Mouse (Mus musculus) C2C12 (cell line): Measurements from ENCODE around the gene Mlana. TPM values are rescaled to one million over a fixed set of nuclear protein-coding genes. Genes with fewer than 3 reads are reported as not detected.

ENCODE experiments used
- H3K27me3 ChIP-seq: one replicate; pipeline ENCODE4 v1.6.1; 2011; ENCODE audit not compliant: control insufficient read depth, insufficient read depth, insufficient read length
- H3K36me3 ChIP-seq: one replicate; pipeline ENCODE4 v1.6.1; 2011; ENCODE audit not compliant: control insufficient read depth, insufficient read depth
- H3K4me3 ChIP-seq: one replicate; pipeline ENCODE4 v1.5.1; 2011; ENCODE audit warnings: mild to moderate bottlenecking, control low read depth; ENCODE audit not compliant: poor library complexity, insufficient read depth, severe bottlenecking
- H3K79me2 ChIP-seq: one replicate; pipeline ENCODE4 v1.6.1; 2011; ENCODE audit not compliant: control insufficient read depth, insufficient read depth
- H3K79me3 ChIP-seq: one replicate; pipeline ENCODE4 v1.6.1; 2011; ENCODE audit warnings: low read depth, control low read depth
- H3ac ChIP-seq: one replicate; pipeline ENCODE3; 2011; ENCODE audit warnings: low read depth; ENCODE audit not compliant: control insufficient read depth, insufficient read length
- CEBPB ChIP-seq: IDR thresholded peaks from one replicate; pipeline ENCODE4 v1.6.1; 2011; ENCODE audit warnings: low read depth, mild to moderate bottlenecking, control low read depth, moderate library complexity
- CTCF ChIP-seq: IDR thresholded peaks from one replicate; pipeline ENCODE4 v1.5.1; 2011; ENCODE audit not compliant: control insufficient read depth, insufficient read depth, insufficient read length
- FOSL1 ChIP-seq: IDR thresholded peaks from one replicate; pipeline ENCODE4 v1.8.0; 2011; ENCODE audit warnings: mild to moderate bottlenecking, low read length; ENCODE audit not compliant: poor library complexity, insufficient read depth, severe bottlenecking
- MAX ChIP-seq: IDR thresholded peaks from one replicate; pipeline ENCODE4 v1.6.1; 2011; ENCODE audit warnings: mild to moderate bottlenecking, control low read depth
- MYOD1 ChIP-seq: IDR thresholded peaks from one replicate; pipeline ENCODE4 v1.6.1; 2011; ENCODE audit warnings: low read depth; ENCODE audit not compliant: control insufficient read depth, insufficient read length
- MYOG ChIP-seq: IDR thresholded peaks from one replicate; pipeline ENCODE4 v1.6.1; 2011; ENCODE audit not compliant: control insufficient read depth, insufficient read length; ENCODE audit errors: extremely low read depth
- USF1 ChIP-seq: IDR thresholded peaks from one replicate; pipeline ENCODE4 v1.6.1; 2011; ENCODE audit warnings: low read depth, mild to moderate bottlenecking, control low read depth, moderate library complexity
- polyA plus RNA-seq: library from polyadenylated mRNA; unstranded; fragments of >200 nt; fragmentation: generic; extraction: Trizol; gene quantifications from one replicate; pipeline ENCODE4 v1.2.1, GENCODE M21; 2012; ENCODE audit warnings: missing spikeins

Mlana gene
- polyA plus RNA-seq, 1 experiment, result not detected

DNA sequence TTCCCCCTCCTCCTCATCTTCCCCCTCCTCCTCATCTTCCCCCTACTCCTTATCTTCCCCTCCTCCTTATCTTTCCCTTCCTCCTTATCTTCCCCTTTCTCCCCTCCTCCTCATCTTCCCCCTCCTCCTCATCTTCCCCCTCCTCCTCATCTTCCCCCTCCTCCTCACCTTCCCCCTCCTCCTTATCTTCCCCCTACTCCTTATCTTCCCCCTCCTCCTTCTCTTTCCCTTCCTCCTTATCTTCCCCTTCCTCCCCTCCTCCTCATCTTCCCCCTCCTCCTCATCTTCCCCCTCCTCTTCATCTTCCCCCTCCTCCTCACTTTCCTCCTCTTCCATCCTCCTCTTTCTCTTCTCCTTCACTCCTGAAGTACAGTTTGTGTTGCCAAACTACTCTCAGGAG lies 784 bp upstream of the Mlana start:
- Histone ChIP-seq H3ac (no peak overlapping the region), H3K27me3 (peaks cover 3% of the 10 kb centered on the region), H3K79me2 (no peaks in the 10 kb centered on the region), H3K79me3 (no peaks in the 10 kb centered on the region), H3K36me3 (no peaks in the 10 kb centered on the region), H3K4me3 (no peak overlapping the region)
- no peak for TF ChIP-seq FOSL1
- no peak for TF ChIP-seq MYOD1
- no peak for TF ChIP-seq MYOG
- TF ChIP-seq CTCF, result no peak
- TF ChIP-seq CEBPB, result no peak
- no peak for TF ChIP-seq USF1
- TF ChIP-seq MAX, result no peak

DNA sequence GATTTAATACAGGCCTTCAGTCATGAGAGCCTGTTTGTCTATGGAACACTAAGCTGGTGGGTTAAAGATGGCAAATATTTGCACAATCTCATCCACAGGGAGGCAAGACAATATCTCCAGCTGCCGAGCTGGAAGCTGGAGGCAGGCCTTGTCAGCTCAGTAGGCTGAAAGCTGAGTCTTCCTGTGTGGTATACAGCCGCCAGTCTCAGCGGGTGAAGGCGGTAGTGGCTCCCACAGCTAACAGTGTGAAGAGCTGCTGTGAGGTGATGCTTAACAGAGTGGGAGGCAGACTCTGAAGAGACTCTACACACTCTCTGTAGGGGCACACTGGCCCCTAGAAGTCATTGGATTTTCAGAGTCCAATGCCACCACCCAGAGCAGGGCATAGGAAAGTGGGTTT lies 4.1 kb downstream of the Mlana start:
- Histone ChIP-seq H3K79me2 (no peaks in the 10 kb centered on the region), H3K36me3 (no peaks in the 10 kb centered on the region), H3K79me3 (no peaks in the 10 kb centered on the region), H3ac (no peak overlapping the region), H3K27me3 (peaks cover 3% of the 10 kb centered on the region), H3K4me3 (no peak overlapping the region)
- TF ChIP-seq CTCF (no peak), MAX (no peak)

DNA sequence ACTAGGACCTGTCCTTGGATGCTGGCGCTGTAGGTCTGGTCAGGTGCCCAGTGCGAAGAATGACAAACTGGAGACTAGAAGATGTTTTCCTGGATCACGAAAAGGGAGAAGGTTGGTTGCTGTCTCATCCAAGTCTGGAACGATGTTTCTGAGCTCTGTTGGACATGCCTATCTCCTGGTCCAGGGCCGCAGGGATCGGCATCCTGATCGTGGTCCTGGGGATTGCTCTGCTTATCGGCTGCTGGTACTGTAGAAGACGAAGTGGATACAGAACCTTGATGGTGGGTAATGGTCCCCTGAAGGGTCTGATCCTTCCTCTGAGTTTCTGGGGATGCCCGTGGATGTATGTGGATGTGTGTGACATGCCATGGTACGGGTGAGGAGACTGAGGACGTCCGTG lies 6.8 kb downstream of the Mlana start:
- H3ac ChIP-seq, result no peak overlapping the region
- TF ChIP-seq USF1 (no peak), MYOD1 (no peak), FOSL1 (no peak), CTCF (no peak), CEBPB (no peak), MAX (no peak), MYOG (no peak)
- H3K27me3 ChIP-seq, result peaks cover 3% of the 10 kb centered on the region
- no peak overlapping the region for H3K4me3 ChIP-seq
- no peaks in the 10 kb centered on the region for H3K36me3 ChIP-seq
- H3K79me3 ChIP-seq, result no peaks in the 10 kb centered on the region
- H3K79me2 ChIP-seq, result no peaks in the 10 kb centered on the region

DNA sequence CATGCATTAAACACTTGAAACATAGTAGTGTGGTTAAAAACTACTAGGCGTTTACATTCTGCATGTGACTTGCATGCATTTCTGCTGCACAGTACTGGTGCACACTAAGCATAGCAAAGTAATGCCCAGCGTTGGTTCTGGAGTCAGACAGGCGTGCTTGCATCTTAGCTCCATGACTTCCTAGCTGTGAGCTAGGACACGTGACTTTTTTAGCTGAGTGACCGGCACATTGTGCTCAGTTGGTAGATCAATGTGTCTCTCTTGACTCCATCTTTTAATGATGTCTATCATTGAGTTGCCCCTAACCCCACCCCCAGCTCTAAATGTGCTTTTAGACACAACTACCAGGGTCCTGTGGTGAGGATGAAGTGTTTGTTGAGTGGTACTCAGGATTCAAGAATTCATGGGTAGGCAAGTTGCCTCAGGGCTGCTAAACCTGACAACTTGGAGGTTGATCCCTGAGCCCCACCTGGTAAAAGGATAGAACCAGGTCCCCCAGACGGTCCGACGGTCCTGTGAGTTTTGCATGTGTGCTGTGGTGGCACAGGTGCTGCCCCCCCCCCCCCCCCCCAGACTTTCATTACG lies 9.8 kb downstream of the Mlana start:
- no peak for TF ChIP-seq MYOG
- TF ChIP-seq CEBPB, result no peak
- TF ChIP-seq MAX, result no peak
- peak; percentile 28 for TF ChIP-seq USF1
- Histone ChIP-seq H3K27me3 (no peaks in the 10 kb centered on the region), H3ac (no peak overlapping the region), H3K36me3 (no peaks in the 10 kb centered on the region), H3K79me3 (no peaks in the 10 kb centered on the region), H3K79me2 (no peaks in the 10 kb centered on the region), H3K4me3 (no peak overlapping the region)

DNA sequence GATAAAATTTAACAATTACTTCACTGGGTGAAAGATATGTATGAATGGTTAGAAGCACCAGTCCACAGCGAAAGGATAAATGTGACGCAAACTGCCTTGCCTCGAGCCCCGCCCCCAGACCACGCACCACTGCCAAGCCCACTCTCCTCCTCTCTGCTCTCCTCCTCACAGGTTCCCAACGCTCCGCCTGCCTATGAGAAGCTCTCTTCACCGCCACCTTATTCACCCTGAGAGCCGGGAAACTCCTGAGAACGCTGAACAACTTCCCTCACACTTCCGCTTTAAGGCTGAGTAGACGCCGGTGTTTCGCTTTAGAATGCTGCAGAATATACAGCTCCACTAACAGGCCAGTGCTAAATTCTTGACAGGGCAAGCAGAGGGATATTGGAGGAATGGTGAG lies 10.4 kb downstream of the Mlana start:
- H3K36me3 ChIP-seq, result no peaks in the 10 kb centered on the region
- H3ac ChIP-seq, result no peak overlapping the region
- no peaks in the 10 kb centered on the region for H3K27me3 ChIP-seq
- TF ChIP-seq MAX (no peak), MYOG (no peak), FOSL1 (no peak), MYOD1 (no peak), USF1 (no peak), CEBPB (no peak), CTCF (no peak)
- no peak overlapping the region for H3K4me3 ChIP-seq
- no peaks in the 10 kb centered on the region for H3K79me2 ChIP-seq
- H3K79me3 ChIP-seq, result no peaks in the 10 kb centered on the region

DNA sequence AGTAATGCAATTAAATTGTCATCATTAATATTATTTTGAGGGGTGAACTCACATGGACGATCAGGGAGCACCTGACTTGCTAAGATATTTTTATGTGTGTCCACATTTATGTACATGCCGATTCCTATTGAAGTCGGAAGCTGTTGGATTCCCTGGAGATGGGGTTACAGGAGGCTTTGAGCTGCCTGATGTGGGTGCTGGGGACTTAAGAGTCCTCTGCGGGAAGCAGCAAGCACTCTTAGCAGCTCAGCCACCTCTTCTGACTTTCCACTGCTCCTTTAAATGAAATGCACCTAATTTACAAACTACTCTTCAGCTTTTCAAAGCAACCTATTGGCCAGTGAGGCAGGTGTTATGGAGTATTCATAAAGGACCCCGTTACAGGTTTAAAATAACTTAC lies 10.8 kb downstream of the Mlana start:
- TF ChIP-seq CEBPB, result no peak
- no peak for TF ChIP-seq CTCF
- no peak for TF ChIP-seq USF1
- no peak for TF ChIP-seq MYOG
- TF ChIP-seq FOSL1, result no peak
- no peak for TF ChIP-seq MYOD1
- no peak for TF ChIP-seq MAX
- no peak overlapping the region for H3ac ChIP-seq
- H3K27me3 ChIP-seq, result no peaks in the 10 kb centered on the region
- H3K79me2 ChIP-seq, result no peaks in the 10 kb centered on the region
- no peak overlapping the region for H3K4me3 ChIP-seq
- no peaks in the 10 kb centered on the region for H3K79me3 ChIP-seq
- no peaks in the 10 kb centered on the region for H3K36me3 ChIP-seq
